Mouse (Mus musculus) spleen, adult 2 months (tissue): ENCODE data around the gene Slc30a1.

Source experiments
- CTCF ChIP-seq: fragments of 200-500 bp; IDR thresholded peaks from 2 replicates; pipeline ENCODE4 v1.5.1; 2011; ENCODE audit warnings: mild to moderate bottlenecking, inconsistent platforms; ENCODE audit not compliant: insufficient read depth, insufficient read length, insufficient replicate concordance; ENCODE audit errors: extremely low read depth
- POLR2A ChIP-seq: fragments of 200-500 bp; IDR thresholded peaks from 2 replicates; pipeline ENCODE4 v1.6.1; 2011; ENCODE audit warnings: low read depth, low read length, inconsistent platforms

GRCm38 (mm10) chr1:191875683-191876305 lies 30.8 kb upstream of the Slc30a1 start:
- TF ChIP-seq CTCF (no peak), POLR2A (no peak)
